In the genomic region with DNA sequence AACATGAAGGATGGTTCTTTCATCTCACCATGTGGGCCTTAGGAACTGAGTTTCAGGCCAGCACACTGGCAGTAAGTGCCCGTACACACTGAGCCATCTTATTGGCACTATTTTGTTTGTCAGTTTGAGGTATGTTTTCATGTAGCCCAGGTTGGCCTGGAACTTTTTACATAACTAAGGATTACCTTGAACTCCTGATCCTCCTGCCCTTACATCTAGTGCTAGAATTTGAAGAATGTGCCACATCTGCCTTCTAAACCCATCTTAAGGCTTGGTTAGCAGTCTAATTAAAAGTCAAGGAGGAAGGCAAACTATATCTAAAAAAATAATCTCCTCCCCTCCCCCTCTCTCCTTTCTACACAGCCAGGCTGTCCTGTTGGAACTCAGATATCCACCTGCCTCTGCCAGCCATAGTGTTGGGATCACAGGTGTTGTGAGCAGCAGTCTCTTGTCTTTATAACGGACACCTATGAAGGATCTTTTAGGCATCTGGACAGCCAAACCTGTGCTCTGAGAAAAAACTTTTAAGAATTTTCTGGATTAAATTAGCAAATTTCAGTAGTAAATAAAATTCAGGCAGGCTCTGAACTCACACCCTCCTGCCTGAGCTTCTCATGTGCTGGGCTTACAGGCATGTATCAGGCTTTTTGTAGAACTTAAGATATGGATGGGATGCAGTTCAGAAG, we compare ENCODE assay signal across 16 mouse cellular contexts. TPM values are rescaled to one million over a fixed set of nuclear protein-coding genes. Genes with fewer than 3 reads are reported as not detected.
DNase-seq lines count a peak whose midpoint lies in the region; ATAC-seq and TF ChIP-seq lines count a peak whose summit lies in the region.
"Had no signal": no experiment of that assay in that cellular context is flagged by ENCODE, and none has a peak within 500 bp of the region (broad histone marks: within the 10 kb centered on the region; RNA-seq: fewer than 3 reads in every experiment).

No protein-coding gene starts in this region.

- no peak for TF ChIP-seq CTCF in CH12.LX (conservative IDR thresholded peaks at IDR 0.05 in 1 of 2, IDR thresholded peaks at IDR 0.05 in 1 of 2; ENCODE audit: low read depth in 2 of 2, low read length in 2 of 2)

- H3K9me3 ChIP-seq in heart, embryonic 13.5 days, result no peaks in the 10 kb centered on the region
- no peaks in the 10 kb centered on the region for H3K9me3 ChIP-seq in liver, embryonic 11.5 days (ENCODE audit: control insufficient read depth, low read length)
- H3K9me3 ChIP-seq in CH12.LX (replicated peaks; ENCODE audit: low read length), result no peaks in the 10 kb centered on the region
- no peaks in the 10 kb centered on the region for H3K9me3 ChIP-seq in intestine, embryonic 16.5 days (ENCODE audit: control insufficient read depth, low read length)
- H3K9me3 ChIP-seq: embryonic facial prominence, embryonic 15.5 days; midbrain, embryonic 13.5 days had no signal

- no peak overlapping the region for H3K9ac ChIP-seq in heart, embryonic 13.5 days
- H3K9ac ChIP-seq in liver, embryonic 11.5 days (ENCODE audit: low read depth, low read length), result peak overlapping the region; percentile 43
- H3K9ac ChIP-seq in CH12.LX (ENCODE audit: insufficient read depth, low read depth), result peak overlapping the region; percentile 73
- no peak overlapping the region for H3K9ac ChIP-seq in intestine, embryonic 16.5 days (ENCODE audit: low read depth, low read length)
- H3K9ac ChIP-seq: embryonic facial prominence, embryonic 15.5 days; hindbrain, embryonic 14.5 days; midbrain, embryonic 13.5 days had no signal

- peaks cover 8% of the 10 kb centered on the region; the same call in 1 of the 2 replicates for H3K79me2 ChIP-seq in CH12.LX (replicated peaks; ENCODE audit: control insufficient read depth, extremely low read depth, insufficient read depth, poor library complexity, severe bottlenecking)

- H3K27ac ChIP-seq in heart, embryonic 13.5 days (replicated peaks), result peak overlapping the region; percentile 74
- H3K27ac ChIP-seq in liver, embryonic 11.5 days (ENCODE audit: low read depth, low read length), result peak overlapping the region; percentile 88
- H3K27ac ChIP-seq in CH12.LX (ENCODE audit: insufficient read depth, low read depth), result peak overlapping the region; percentile 85
- no peak overlapping the region for H3K27ac ChIP-seq in intestine, embryonic 16.5 days (ENCODE audit: low read length)
- H3K27ac ChIP-seq: embryonic facial prominence, embryonic 15.5 days; hindbrain, embryonic 14.5 days; midbrain, embryonic 13.5 days had no signal

- in situ Hi-C loops in CH12.LX (cut with MboI; ENCODE audit: low pct_ligation_motif_present, low pct_unique_long_range_greater_than_20kb, low sequenced_read_pairs), result no loop called here

- H3K4me1 ChIP-seq in heart, embryonic 13.5 days, result peaks cover 47% of the 10 kb centered on the region
- H3K4me1 ChIP-seq in liver, embryonic 11.5 days (replicated peaks; ENCODE audit: control insufficient read depth, insufficient read depth, low read length), result peaks cover 47% of the 10 kb centered on the region
- H3K4me1 ChIP-seq in CH12.LX (ENCODE audit: control insufficient read depth in 1 of 2, insufficient read depth in 2 of 2), result peaks cover 34 to 91% of the 10 kb centered on the region in 2 experiments
- peaks cover 8% of the 10 kb centered on the region; the same call in 1 of the 2 replicates for H3K4me1 ChIP-seq in intestine, embryonic 16.5 days (ENCODE audit: control insufficient read depth, insufficient read depth, low read length)

- no peak for DNase-seq in heart, adult 9 months (ENCODE audit: low spot score in 2 of 2)
- DNase-seq in liver, embryonic 11.5 days (ENCODE audit: low spot score), result no peak
- DNase-seq in liver (no peak), CH12.LX (ENCODE audit: extremely low read depth) (no peak)
- peak; percentile 70 for DNase-seq in induced T-regulatory cell, adult 2 months (ENCODE audit: low read depth)
- DNase-seq in layer of hippocampus, adult 8-10 months (ENCODE audit: low spot score in 2 of 2), result no peak
- DNase-seq: cerebellum, adult 18-20 months; gastrocnemius, postnatal 10 days; kidney, adult 18-20 months; lung, adult 2 months had no signal

- H3K4me3 ChIP-seq in heart, embryonic 13.5 days, result no peak overlapping the region
- no peak overlapping the region for H3K4me3 ChIP-seq in liver, embryonic 11.5 days (ENCODE audit: low read depth, low read length)
- H3K4me3 ChIP-seq in CH12.LX (replicated peaks in 1 of 3; ENCODE audit: low read depth in 2 of 3, low read length in 2 of 3, poor library complexity in 1 of 3), result no peak overlapping the region
- no peak overlapping the region for H3K4me3 ChIP-seq in intestine, embryonic 16.5 days (ENCODE audit: low read length)
- H3K4me3 ChIP-seq: embryonic facial prominence, embryonic 15.5 days; midbrain, embryonic 13.5 days had no signal

- no peaks in the 10 kb centered on the region for H3K27me3 ChIP-seq in heart, embryonic 13.5 days (replicated peaks)
- no peaks in the 10 kb centered on the region for H3K27me3 ChIP-seq in liver, embryonic 11.5 days (replicated peaks; ENCODE audit: control insufficient read depth, insufficient read depth, low read length)
- no peaks in the 10 kb centered on the region for H3K27me3 ChIP-seq in CH12.LX (replicated peaks)
- H3K27me3 ChIP-seq in intestine, embryonic 16.5 days (replicated peaks; ENCODE audit: control insufficient read depth, insufficient read depth, low read length), result no peaks in the 10 kb centered on the region
- H3K27me3 ChIP-seq: embryonic facial prominence, embryonic 15.5 days; midbrain, embryonic 13.5 days had no signal

- no peaks in the 10 kb centered on the region for H3K36me3 ChIP-seq in heart, embryonic 13.5 days
- no peaks in the 10 kb centered on the region for H3K36me3 ChIP-seq in liver, embryonic 11.5 days (ENCODE audit: control insufficient read depth, insufficient read depth, low read length)
- peaks cover 2 to 4% of the 10 kb centered on the region in 2 experiments for H3K36me3 ChIP-seq in CH12.LX (replicated peaks in 1 of 2; ENCODE audit: control insufficient read depth in 1 of 2, insufficient read depth in 1 of 2, low read length in 1 of 2)
- H3K36me3 ChIP-seq in intestine, embryonic 16.5 days (ENCODE audit: control insufficient read depth, insufficient read depth, low read length), result no peaks in the 10 kb centered on the region
- H3K36me3 ChIP-seq: embryonic facial prominence, embryonic 15.5 days; midbrain, embryonic 13.5 days had no signal

- ATAC-seq in heart, embryonic 13.5 days (ENCODE audit: extremely low read depth, insufficient number of reproducible peaks, low FRiP score, low TSS enrichment), result no peak
- no peak for ATAC-seq in liver, embryonic 11.5 days (replicated peaks; ENCODE audit: low FRiP score)
- no peak for ATAC-seq in intestine, embryonic 16.5 days
- ATAC-seq: forebrain, embryonic 14.5 days; midbrain, embryonic 13.5 days had no signal

- TF ChIP-seq RAD21 in CH12.LX (IDR thresholded peaks at IDR 0.05; ENCODE audit: low read depth, low read length), result no peak

- TF ChIP-seq POLR2A in CH12.LX (IDR thresholded peaks at IDR 0.05; ENCODE audit: low read depth, low read length), result no peak

- dilution Hi-C loops in CH12.LX (cut with MboI; ENCODE audit: extremely low pct_ligation_motif_present, extremely low pct_unique_long_range_greater_than_20kb, low sequenced_read_pairs), result no loop called here

- WGBS in heart, embryonic 13.5 days, result 82% methylated on average over 2 of the region's 2 CpGs
- 75% methylated on average over 2 of the region's 2 CpGs for WGBS in liver, embryonic 11.5 days
- 90% methylated on average over 2 of the region's 2 CpGs for WGBS in intestine, embryonic 16.5 days

- TF ChIP-seq EP300 in CH12.LX (IDR thresholded peaks at IDR 0.05; ENCODE audit: low read length), result no peak

- no peak overlapping the region for H3K4me2 ChIP-seq in heart, embryonic 13.5 days
- peak overlapping the region; percentile 37 for H3K4me2 ChIP-seq in liver, embryonic 11.5 days
- H3K4me2 ChIP-seq in CH12.LX (ENCODE audit: insufficient read depth, low read depth, poor library complexity, severe bottlenecking), result peak overlapping the region; percentile 79
- H3K4me2 ChIP-seq in intestine, embryonic 16.5 days (ENCODE audit: low read depth, low read length), result no peak overlapping the region
- H3K4me2 ChIP-seq: embryonic facial prominence, embryonic 15.5 days; hindbrain, embryonic 14.5 days; midbrain, embryonic 13.5 days had no signal

TF ChIP-seq in CH12.LX, 34 proteins besides CTCF, POLR2A, EP300 and RAD21:
- TF ChIP-seq CHD1 (IDR thresholded peaks at IDR 0.05; ENCODE audit: low read depth, low read length) (peak; percentile 70; the same call in 1 of the 2 replicates), MXI1 (IDR thresholded peaks at IDR 0.05; ENCODE audit: low read depth, low read length) (no peak), MYC (IDR thresholded peaks at IDR 0.05; ENCODE audit: low read depth, low read length) (no peak), POLR2AphosphoS2 (IDR thresholded peaks at IDR 0.05; ENCODE audit: low read depth, low read length) (no peak), JUN (IDR thresholded peaks at IDR 0.05; ENCODE audit: insufficient read depth, low read depth, low read length) (no peak)

RNA-seq across cellular contexts. Expression of gene Tubd1, which starts 47.3 kb away (rescaled TPM):
- 11.5 and 11.9 TPM in 2 replicates for polyA plus RNA-seq in heart, embryonic 13.5 days (2015; fragmentation: Nextera tagmentation; extraction: Ambion mirVana)
- polyA plus RNA-seq in liver, embryonic 11.5 days (2014; fragmentation: Nextera tagmentation; extraction: Ambion mirVana), result 18.5 and 18.7 TPM in 2 replicates
- 11.9 and 14.3 TPM in 2 replicates for total RNA-seq in CH12.LX (2012; rRNA removed)
- 9.7 and 9.8 TPM in 2 replicates for total RNA-seq in CH12.LX (2014; rRNA removed)
- polyA plus RNA-seq in CH12.LX (2012; ENCODE audit: insufficient read length, low read depth), result 12.6 and 13.4 TPM in 2 replicates
- 9.3 and 11.4 TPM in 2 replicates for polyA plus RNA-seq in intestine, embryonic 16.5 days (2015; fragmentation: Nextera tagmentation; extraction: Ambion mirVana)
- total RNA-seq in layer of hippocampus, adult 8-10 months (2022), result 1 to 10 TPM; 5.2 to 7.9 (median 7.1) TPM

RNA-seq across cellular contexts. Expression of gene Rps6kb1, which starts 47.5 kb away (rescaled TPM):
- polyA plus RNA-seq in heart, embryonic 13.5 days (2015; fragmentation: Nextera tagmentation; extraction: Ambion mirVana), result 39.6 and 41.2 TPM in 2 replicates
- polyA plus RNA-seq in liver, embryonic 11.5 days (2014; fragmentation: Nextera tagmentation; extraction: Ambion mirVana), result 48.4 and 50.9 TPM in 2 replicates
- total RNA-seq in CH12.LX (2012; rRNA removed) (45.2 and 56.7 TPM in 2 replicates), CH12.LX (2014; rRNA removed) (76.9 and 79.9 TPM in 2 replicates)
- polyA plus RNA-seq in CH12.LX (2012; ENCODE audit: insufficient read length, low read depth), result 110 and 152 TPM in 2 replicates
- 45.2 and 56.8 TPM in 2 replicates for polyA plus RNA-seq in intestine, embryonic 16.5 days (2015; fragmentation: Nextera tagmentation; extraction: Ambion mirVana)
- 10 to 100 TPM; 36.8 to 41.2 (median 39.4) TPM for total RNA-seq in layer of hippocampus, adult 8-10 months (2022)

Comparison
In these comparisons a context has a peak if more than half of its experiments do, and no peak if none do; other contexts are left out.
1. H3K4me2 ChIP-seq: peak in liver, embryonic 11.5 days (single experiment) and CH12.LX (single experiment); none in heart, embryonic 13.5 days (single experiment) and intestine, embryonic 16.5 days (single experiment).
2. H3K9ac ChIP-seq: peak in liver, embryonic 11.5 days (single experiment) and CH12.LX (single experiment); none in heart, embryonic 13.5 days (single experiment) and intestine, embryonic 16.5 days (single experiment).